Mouse (Mus musculus) heart, postnatal 25 days (tissue): ENCODE measurements around the gene Bad. TPM values are rescaled to one million over a fixed set of nuclear protein-coding genes. Genes with fewer than 3 reads are reported as not detected.

Experiments
- DNase-seq: peaks from one replicate; pipeline ENCODE4 v3.0.0; 2022; ENCODE audit warnings: low spot score
- intact Hi-C: fragments of 180-260 bp; cut with DNase I; formaldehyde crosslinking; loops from one replicate; pipeline ENCODE4 v1.15.1; 2025
- total RNA-seq, 2 experiments: library from RNA; stranded (reverse); gene quantifications; 2 replicates each; pipeline ENCODE4 v1.2.3; 2021

Bad gene
- total RNA-seq, 2 experiments from 2014 or later = 24.4 to 27.3 TPM

GRCm38 (mm10) chr19:6913036-6913435 lies 28.6 kb upstream of the Bad start:
- intact Hi-C loops = no loop called here
- no peak for DNase-seq

GRCm38 (mm10) chr19:6913991-6914390 lies 27.7 kb upstream of the Bad start:
- peak; percentile 44 for DNase-seq
- intact Hi-C loops = no loop called here

- no peak for DNase-seq
- intact Hi-C loops = no loop called here
These were observed 27.1 kb upstream of the Bad start for GRCm38 (mm10) chr19:6914540-6914939.

- no peak for DNase-seq
- intact Hi-C loops = no loop called here
These were observed 26.4 kb upstream of the Bad start for GRCm38 (mm10) chr19:6915276-6915675.

DNA sequence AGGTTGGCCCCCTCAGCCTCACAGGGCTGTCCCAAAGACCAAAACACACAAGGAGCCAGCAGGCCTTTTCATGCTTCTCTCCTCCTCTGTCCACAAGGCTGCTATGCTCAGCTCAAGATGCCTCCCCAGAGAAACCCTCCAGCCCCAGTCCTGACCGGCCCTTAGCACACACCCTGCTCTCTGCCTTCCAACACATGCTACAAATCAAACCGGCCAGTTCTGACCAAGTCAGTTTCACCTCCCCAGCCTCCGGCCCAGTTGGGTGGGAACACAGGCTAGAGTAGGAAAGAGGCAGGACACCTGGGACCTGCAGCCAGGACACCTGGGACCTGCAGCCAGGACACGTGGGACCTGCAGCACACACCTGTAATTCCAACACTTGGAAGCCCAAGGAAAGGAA lies 25.2 kb upstream of the Bad start:
- DNase-seq = no peak
- intact Hi-C loops = no loop called here

GRCm38 (mm10) chr19:6918321-6918720 lies 23.3 kb upstream of the Bad start:
- intact Hi-C loops = no loop called here
- DNase-seq = no peak

GRCm38 (mm10) chr19:6919431-6919830 lies 22.2 kb upstream of the Bad start:
- DNase-seq = no peak
- intact Hi-C loops = no loop called here

- intact Hi-C loops = no loop called here
- DNase-seq = no peak
These were observed 21.6 kb upstream of the Bad start for GRCm38 (mm10) chr19:6919876-6920740.

DNA sequence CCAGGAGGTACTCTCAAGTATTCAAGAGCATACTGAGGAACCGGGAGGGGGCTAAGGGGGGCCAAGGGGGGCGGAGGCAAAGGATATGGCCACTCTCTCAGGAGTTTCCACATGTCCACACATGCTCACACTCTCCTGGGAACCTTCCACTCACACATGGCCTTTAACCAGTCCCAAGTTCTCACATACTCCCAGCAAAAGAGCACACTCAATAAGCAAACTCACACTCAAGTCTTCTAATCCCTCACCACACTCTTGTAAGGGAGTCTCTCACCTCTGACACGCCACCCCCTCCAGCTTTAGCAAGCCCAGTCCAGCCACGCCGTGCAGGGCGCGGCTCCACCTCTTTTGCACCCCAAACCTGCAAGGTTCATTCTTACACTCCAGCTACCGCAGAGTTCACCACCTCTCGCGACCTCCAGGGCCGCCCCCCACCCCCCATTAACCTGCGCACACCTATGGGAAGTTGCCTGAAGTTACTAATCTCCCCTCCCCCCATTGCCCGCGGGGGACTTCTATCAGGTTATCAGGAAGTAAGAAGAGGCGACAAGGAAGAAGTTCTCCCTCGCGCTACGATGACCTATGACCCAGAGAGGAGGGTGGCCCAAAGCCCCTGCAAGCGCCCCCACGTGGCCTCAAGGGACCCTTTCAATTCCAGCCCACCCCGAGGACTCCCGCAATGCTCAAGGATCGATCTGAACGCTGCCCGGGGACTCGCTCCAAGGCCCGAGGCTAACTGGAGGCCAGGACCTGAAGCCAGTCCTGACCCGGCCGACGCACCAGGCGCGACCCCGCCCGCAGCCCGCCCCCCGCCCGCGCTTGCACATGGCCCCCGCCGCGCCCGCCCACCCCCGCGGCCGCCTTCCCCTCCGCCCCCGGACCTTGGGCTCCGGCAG lies 20.7 kb upstream of the Bad start:
- intact Hi-C loops = no loop called here
- DNase-seq = no peak

- intact Hi-C loops = loop anchor here (2.0 kb wide), 1 partner anchor 47 kb away; no protein-coding TSS in a partner anchor
- peak; percentile 100 for DNase-seq
These were observed 19.8 kb upstream of the Bad start, which contains the start of gene Esrra for GRCm38 (mm10) chr19:6921647-6922567. Gene Esrra, minus strand, starts transcription at chr19:6921813.

GRCm38 (mm10) chr19:6922901-6923735 lies 18.5 kb upstream of the Bad start:
- intact Hi-C loops = loop anchor here (2.0 kb wide), 1 partner anchor 46 kb away; no protein-coding TSS in a partner anchor
- DNase-seq = no peak

- intact Hi-C loops = loop anchor here (2.0 kb wide), 1 partner anchor 96 kb away; no protein-coding TSS in a partner anchor
- peak; percentile 64 for DNase-seq
These were observed 17.0 kb upstream of the Bad start for GRCm38 (mm10) chr19:6924461-6925306.

GRCm38 (mm10) chr19:6925307-6925573 lies 16.4 kb upstream of the Bad start, which contains the start of gene Catsperz:
Gene Catsperz, minus strand, starts transcription at chr19:6925380.
- intact Hi-C loops = loop anchor here (2.0 kb wide), 1 partner anchor 96 kb away; no protein-coding TSS in a partner anchor
- no peak for DNase-seq

DNA sequence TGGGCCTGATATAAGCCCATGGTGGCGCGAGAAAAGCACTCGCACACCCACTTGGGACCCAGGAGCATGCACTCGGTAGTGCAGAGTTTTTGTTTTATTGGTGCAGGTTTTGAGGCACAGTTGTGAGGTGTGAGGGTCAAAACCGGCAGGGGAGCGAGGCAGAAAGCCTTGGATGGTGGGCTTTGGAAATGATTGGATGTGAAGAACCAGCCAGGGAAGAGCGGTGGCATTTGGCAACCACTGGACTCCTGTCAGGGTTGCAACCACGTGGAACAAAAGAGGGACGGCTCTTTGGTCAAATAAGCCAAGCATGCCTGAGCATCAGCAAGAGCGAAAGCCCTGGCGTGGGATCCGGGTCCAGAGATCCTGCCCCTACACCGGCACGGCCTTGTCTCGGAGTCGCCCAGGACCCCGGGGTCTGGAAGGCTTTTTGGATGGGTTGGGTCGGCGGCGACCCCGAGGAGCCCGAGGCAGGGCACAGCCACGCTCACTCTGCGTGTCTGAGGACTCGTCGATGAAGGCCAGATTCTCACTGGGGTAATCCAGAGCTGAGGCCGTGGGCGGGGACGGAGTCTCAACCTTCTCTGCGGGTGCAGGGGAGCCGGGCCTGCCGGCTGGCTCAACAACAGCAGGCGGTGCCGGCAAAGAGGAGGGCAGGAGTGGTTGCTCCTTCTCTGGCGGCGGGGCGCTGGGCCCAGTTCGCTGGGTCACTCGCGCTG lies 15.9 kb upstream of the Bad start:
- intact Hi-C loops = loop anchor here (2.0 kb wide), 1 partner anchor 95 kb away; no protein-coding TSS in a partner anchor

GRCm38 (mm10) chr19:6926559-6927255 lies 15.0 kb upstream of the Bad start:
- intact Hi-C loops = no loop called here
- no peak for DNase-seq

More for the DNA sequence above, 15.9 kb upstream of the Bad start:
- no peak for DNase-seq

GRCm38 (mm10) chr19:6928080-6928479 lies 13.6 kb upstream of the Bad start:
- DNase-seq = no peak
- intact Hi-C loops = no loop called here

GRCm38 (mm10) chr19:6931002-6931401 lies 10.7 kb upstream of the Bad start:
- intact Hi-C loops = no loop called here
- no peak for DNase-seq
